Mouse (Mus musculus): ENCODE results near the gene Hexim2. TPM values are rescaled to one million over a fixed set of nuclear protein-coding genes. Genes with fewer than 3 reads are reported as not detected.
A peak's percentile ranks its signal among the peaks of the same experiment; 100 is the strongest.

The Hexim2 gene
- polyA plus RNA-seq, 1 experiment from 2014 or later, result 11.3 TPM

- Histone ChIP-seq H3K9ac (replicated peaks; ENCODE audit: low read length) (no peak overlapping the region), H3K4me1 (ENCODE audit: insufficient read depth, low read length) (peaks cover 11% of the 10 kb centered on the region), H3K27ac (ENCODE audit: low read length) (no peak overlapping the region), H3K27me3 (ENCODE audit: insufficient read depth, low read length) (no peaks in the 10 kb centered on the region), H3K4me2 (replicated peaks; ENCODE audit: low read depth, low read length) (no peak overlapping the region), H3K36me3 (ENCODE audit: insufficient read depth, low read length) (no peaks in the 10 kb centered on the region), H3K9me3 (ENCODE audit: low read length) (no peaks in the 10 kb centered on the region), H3K4me3 (ENCODE audit: low read length) (no peak overlapping the region)
- 83% methylated on average over 5 of the region's 5 CpGs for WGBS
- ATAC-seq (ENCODE audit: low FRiP score, low TSS enrichment), result no peak
Observed at GRCm38 (mm10) chr11:103177216-103177615, 45.0 kb downstream of the Hexim2 start.

- Histone ChIP-seq H3K9me3 (ENCODE audit: low read length) (no peaks in the 10 kb centered on the region), H3K4me2 (replicated peaks; ENCODE audit: low read depth, low read length) (no peak overlapping the region), H3K36me3 (ENCODE audit: insufficient read depth, low read length) (no peaks in the 10 kb centered on the region), H3K4me1 (ENCODE audit: insufficient read depth, low read length) (peaks cover 11% of the 10 kb centered on the region), H3K27ac (ENCODE audit: low read length) (no peak overlapping the region), H3K27me3 (ENCODE audit: insufficient read depth, low read length) (no peaks in the 10 kb centered on the region), H3K9ac (replicated peaks; ENCODE audit: low read length) (no peak overlapping the region), H3K4me3 (ENCODE audit: low read length) (no peak overlapping the region)
- 78% methylated on average over 15 of the region's 15 CpGs for WGBS
- ATAC-seq (ENCODE audit: low FRiP score, low TSS enrichment), result no peak
Observed at GRCm38 (mm10) chr11:103177815-103178485, 45.7 kb downstream of the Hexim2 start.

DNA sequence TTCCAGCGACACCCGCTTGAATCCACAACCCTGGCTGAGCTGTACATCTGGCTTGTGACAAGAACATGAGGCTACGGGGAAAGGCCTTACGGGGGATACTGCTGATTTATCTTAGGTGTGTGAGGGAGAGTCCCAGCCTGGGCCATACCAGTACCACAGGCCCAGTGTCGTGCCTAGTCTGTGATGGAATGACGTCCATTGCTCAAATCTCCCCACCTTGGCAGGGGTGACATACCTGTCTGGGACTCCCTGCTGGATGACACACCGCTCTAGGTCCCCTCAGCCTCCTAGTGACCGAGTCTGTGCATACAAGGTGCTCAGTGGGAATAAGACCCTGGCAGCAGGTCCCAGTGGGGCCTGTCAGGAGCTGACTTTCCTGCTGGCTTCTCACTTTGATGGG is 46.5 kb downstream of the Hexim2 start:
- no peak for ATAC-seq (ENCODE audit: low FRiP score, low TSS enrichment)
- no peaks in the 10 kb centered on the region for H3K9me3 ChIP-seq (ENCODE audit: low read length)
- no peak overlapping the region for H3K9ac ChIP-seq (replicated peaks; ENCODE audit: low read length)
- no peak overlapping the region for H3K4me2 ChIP-seq (replicated peaks; ENCODE audit: low read depth, low read length)
- H3K27me3 ChIP-seq (ENCODE audit: insufficient read depth, low read length), result no peaks in the 10 kb centered on the region
- H3K4me3 ChIP-seq (ENCODE audit: low read length), result no peak overlapping the region
- no peak overlapping the region for H3K27ac ChIP-seq (ENCODE audit: low read length)
- no peaks in the 10 kb centered on the region for H3K36me3 ChIP-seq (ENCODE audit: insufficient read depth, low read length)
- H3K4me1 ChIP-seq (ENCODE audit: insufficient read depth, low read length), result peaks cover 11% of the 10 kb centered on the region
- 89% methylated on average over 8 of the region's 8 CpGs for WGBS

GRCm38 (mm10) chr11:103180426-103180825 is 48.2 kb downstream of the Hexim2 start:
- Histone ChIP-seq H3K4me3 (ENCODE audit: low read length) (no peak overlapping the region), H3K9me3 (ENCODE audit: low read length) (no peaks in the 10 kb centered on the region), H3K4me2 (replicated peaks; ENCODE audit: low read depth, low read length) (no peak overlapping the region), H3K27me3 (ENCODE audit: insufficient read depth, low read length) (no peaks in the 10 kb centered on the region), H3K4me1 (ENCODE audit: insufficient read depth, low read length) (peaks cover 6% of the 10 kb centered on the region; the same call in 1 of the 2 replicates), H3K9ac (replicated peaks; ENCODE audit: low read length) (no peak overlapping the region), H3K36me3 (ENCODE audit: insufficient read depth, low read length) (no peaks in the 10 kb centered on the region), H3K27ac (ENCODE audit: low read length) (no peak overlapping the region)
- WGBS, result 50% methylated on average over 1 of the region's 1 CpGs
- no peak for ATAC-seq (ENCODE audit: low FRiP score, low TSS enrichment)

GRCm38 (mm10) chr11:103181349-103181748 is 49.1 kb downstream of the Hexim2 start:
- H3K9me3 ChIP-seq (ENCODE audit: low read length), result no peaks in the 10 kb centered on the region
- H3K9ac ChIP-seq (replicated peaks; ENCODE audit: low read length), result no peak overlapping the region
- no peak overlapping the region for H3K4me3 ChIP-seq (ENCODE audit: low read length)
- no peaks in the 10 kb centered on the region for H3K27me3 ChIP-seq (ENCODE audit: insufficient read depth, low read length)
- WGBS, result 71% methylated on average over 9 of the region's 9 CpGs
- no peak for ATAC-seq (ENCODE audit: low FRiP score, low TSS enrichment)
- no peak overlapping the region for H3K4me2 ChIP-seq (replicated peaks; ENCODE audit: low read depth, low read length)
- no peaks in the 10 kb centered on the region for H3K4me1 ChIP-seq (ENCODE audit: insufficient read depth, low read length)
- H3K36me3 ChIP-seq (ENCODE audit: insufficient read depth, low read length), result no peaks in the 10 kb centered on the region
- H3K27ac ChIP-seq (ENCODE audit: low read length), result no peak overlapping the region

GRCm38 (mm10) chr11:103181911-103182310 is 49.7 kb downstream of the Hexim2 start:
- Histone ChIP-seq H3K27me3 (ENCODE audit: insufficient read depth, low read length) (no peaks in the 10 kb centered on the region), H3K36me3 (ENCODE audit: insufficient read depth, low read length) (no peaks in the 10 kb centered on the region), H3K4me1 (ENCODE audit: insufficient read depth, low read length) (no peaks in the 10 kb centered on the region), H3K9ac (replicated peaks; ENCODE audit: low read length) (no peak overlapping the region), H3K9me3 (ENCODE audit: low read length) (no peaks in the 10 kb centered on the region), H3K4me2 (replicated peaks; ENCODE audit: low read depth, low read length) (no peak overlapping the region), H3K27ac (ENCODE audit: low read length) (no peak overlapping the region), H3K4me3 (ENCODE audit: low read length) (no peak overlapping the region)
- ATAC-seq (ENCODE audit: low FRiP score, low TSS enrichment), result peak; percentile 54
- 70% methylated on average over 3 of the region's 3 CpGs for WGBS

GRCm38 (mm10) chr11:103184891-103185290 is 52.7 kb downstream of the Hexim2 start:
- H3K36me3 ChIP-seq (ENCODE audit: insufficient read depth, low read length), result no peaks in the 10 kb centered on the region
- H3K27me3 ChIP-seq (ENCODE audit: insufficient read depth, low read length), result no peaks in the 10 kb centered on the region
- no peak overlapping the region for H3K4me2 ChIP-seq (replicated peaks; ENCODE audit: low read depth, low read length)
- H3K4me3 ChIP-seq (ENCODE audit: low read length), result no peak overlapping the region
- no peaks in the 10 kb centered on the region for H3K4me1 ChIP-seq (ENCODE audit: insufficient read depth, low read length)
- ATAC-seq (ENCODE audit: low FRiP score, low TSS enrichment), result no peak
- no peak overlapping the region for H3K9ac ChIP-seq (replicated peaks; ENCODE audit: low read length)
- H3K9me3 ChIP-seq (ENCODE audit: low read length), result no peaks in the 10 kb centered on the region
- WGBS, result 40% methylated on average over 2 of the region's 2 CpGs
- H3K27ac ChIP-seq (ENCODE audit: low read length), result no peak overlapping the region

Other genes starting within 250 kb of the Hexim2 start
- gene Fam187a, start 247.3 kb upstream of the Hexim2 start, polyA plus RNA-seq (2015; fragmentation: Nextera tagmentation; extraction: Ambion mirVana), result not detected in 2 replicates
- 0.41 and 0.50 TPM in 2 replicates for gene Gfap, start 231.5 kb upstream of the Hexim2 start, polyA plus RNA-seq (2015; fragmentation: Nextera tagmentation; extraction: Ambion mirVana)
- gene Kif18b, start 207.3 kb upstream of the Hexim2 start, polyA plus RNA-seq (2015; fragmentation: Nextera tagmentation; extraction: Ambion mirVana), result 11.5 and 12.6 TPM in 2 replicates
- gene C1ql1, start 185.7 kb upstream of the Hexim2 start, polyA plus RNA-seq (2015; fragmentation: Nextera tagmentation; extraction: Ambion mirVana), result 2.5 and 3.0 TPM in 2 replicates
- gene Nmt1, start 104.2 kb upstream of the Hexim2 start, polyA plus RNA-seq (2015; fragmentation: Nextera tagmentation; extraction: Ambion mirVana), result 50.7 and 51.9 TPM in 2 replicates
- 161 and 201 TPM in 2 replicates for gene Dcakd, start 104.1 kb upstream of the Hexim2 start, polyA plus RNA-seq (2015; fragmentation: Nextera tagmentation; extraction: Ambion mirVana)
- gene Plcd3, start 30.8 kb upstream of the Hexim2 start, polyA plus RNA-seq (2015; fragmentation: Nextera tagmentation; extraction: Ambion mirVana), result 8.2 and 8.7 TPM in 2 replicates
- 28.7 and 29.9 TPM in 2 replicates for gene Acbd4, start 30.7 kb upstream of the Hexim2 start, polyA plus RNA-seq (2015; fragmentation: Nextera tagmentation; extraction: Ambion mirVana)
- 5.5 and 6.6 TPM in 2 replicates for gene Hexim1, start 16.2 kb upstream of the Hexim2 start, polyA plus RNA-seq (2015; fragmentation: Nextera tagmentation; extraction: Ambion mirVana)
- gene Fmnl1, start 38.7 kb downstream of the Hexim2 start, polyA plus RNA-seq (2015; fragmentation: Nextera tagmentation; extraction: Ambion mirVana), result 2.4 and 3.4 TPM in 2 replicates
- 0.27 and 0.82 TPM in 2 replicates for gene 1700023F06Rik, start 76.1 kb downstream of the Hexim2 start, polyA plus RNA-seq (2015; fragmentation: Nextera tagmentation; extraction: Ambion mirVana)
- gene Spata32, start 86.0 kb downstream of the Hexim2 start, polyA plus RNA-seq (2015; fragmentation: Nextera tagmentation; extraction: Ambion mirVana), result not detected in 2 replicates
- 5.3 and 6.7 TPM in 2 replicates for gene Map3k14, start 135.0 kb downstream of the Hexim2 start, polyA plus RNA-seq (2015; fragmentation: Nextera tagmentation; extraction: Ambion mirVana)
- 17.8 and 18.7 TPM in 2 replicates for gene Arhgap27, start 231.3 kb downstream of the Hexim2 start, polyA plus RNA-seq (2015; fragmentation: Nextera tagmentation; extraction: Ambion mirVana)